Mouse (Mus musculus): Measurements from ENCODE around the gene Rap1b. TPM values are rescaled to one million over a fixed set of nuclear protein-coding genes. Genes with fewer than 3 reads are reported as not detected.
A peak's percentile ranks its signal among the peaks of the same experiment; 100 is the strongest.

The Rap1b gene
- total RNA-seq, 1 experiment from 2014 or later: 331 TPM

DNA sequence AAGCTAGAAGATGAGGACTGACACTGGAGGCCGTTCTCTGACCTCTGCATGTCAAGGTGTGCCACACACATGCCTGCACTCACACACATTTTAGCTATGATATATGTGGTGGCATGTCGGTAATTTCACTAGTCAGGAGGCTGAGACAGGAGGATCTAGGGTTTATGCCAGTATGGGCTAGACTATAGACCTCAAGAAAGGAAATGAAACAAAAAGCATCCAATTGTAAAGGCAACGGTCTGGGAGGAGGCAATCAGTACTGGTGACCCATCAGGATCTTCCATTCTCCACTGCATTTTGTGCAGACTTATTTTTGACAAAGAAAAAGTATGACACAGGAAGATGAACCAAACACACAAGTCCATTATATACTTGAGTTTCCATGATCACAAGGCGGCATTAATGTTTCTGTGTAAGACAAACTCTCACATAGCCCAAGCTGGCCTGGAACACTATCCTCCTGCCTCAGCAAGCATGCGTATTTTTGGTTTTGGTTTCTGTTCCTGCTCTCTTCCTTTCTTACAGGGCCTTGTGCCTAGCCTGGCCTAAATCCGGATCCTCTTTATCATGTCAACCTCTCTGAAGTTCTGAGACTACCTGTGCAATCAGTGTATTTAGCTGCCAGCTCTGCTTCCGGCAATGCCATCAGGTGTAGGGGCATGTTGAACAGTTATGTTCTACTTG is 16.2 kb downstream of the Rap1b start:
- ATAC-seq (ENCODE audit: extremely low read depth, insufficient number of reproducible peaks, low FRiP score, poor library complexity, severe bottlenecking): peak; percentile 59

DNA sequence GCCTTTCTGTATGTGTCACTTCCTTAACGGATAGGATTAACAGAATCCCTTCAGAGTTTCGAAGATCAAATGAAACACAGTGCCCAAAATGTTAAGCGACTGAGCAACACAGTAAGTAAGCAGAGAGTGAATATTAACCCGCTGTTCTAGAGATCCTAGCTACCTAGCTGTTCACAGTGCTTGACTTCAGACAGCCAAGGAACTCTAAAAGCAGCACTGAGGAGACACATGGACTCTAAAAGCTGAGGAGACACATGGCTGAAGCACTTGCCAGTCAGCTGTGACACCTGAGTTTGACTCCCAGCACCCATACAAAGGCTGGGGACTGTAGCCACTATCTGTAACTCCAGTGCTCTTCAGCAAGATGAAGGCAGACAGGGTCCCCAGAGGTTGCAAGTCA is 16.8 kb downstream of the Rap1b start:
- ATAC-seq (ENCODE audit: extremely low read depth, insufficient number of reproducible peaks, low FRiP score, poor library complexity, severe bottlenecking): no peak

DNA sequence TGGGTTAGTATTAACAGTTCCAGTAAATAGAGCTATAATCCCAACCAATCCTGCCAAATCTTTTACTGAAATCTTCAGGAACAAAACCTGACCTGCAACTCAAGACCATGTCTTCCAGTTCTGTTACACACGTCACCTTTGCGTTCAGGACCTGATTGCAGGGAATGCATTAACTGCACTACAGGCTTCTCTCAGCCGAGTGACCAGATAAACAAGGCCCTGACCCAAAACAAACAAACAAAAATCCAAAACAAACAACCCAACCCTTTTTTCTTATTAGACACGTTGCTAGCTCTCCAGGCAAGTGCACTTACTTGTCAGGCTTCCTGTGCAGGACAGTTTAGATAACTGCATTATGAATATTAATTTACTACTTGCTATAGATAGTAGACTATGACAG is 17.3 kb downstream of the Rap1b start:
- no peak for ATAC-seq (ENCODE audit: extremely low read depth, insufficient number of reproducible peaks, low FRiP score, poor library complexity, severe bottlenecking)

DNA sequence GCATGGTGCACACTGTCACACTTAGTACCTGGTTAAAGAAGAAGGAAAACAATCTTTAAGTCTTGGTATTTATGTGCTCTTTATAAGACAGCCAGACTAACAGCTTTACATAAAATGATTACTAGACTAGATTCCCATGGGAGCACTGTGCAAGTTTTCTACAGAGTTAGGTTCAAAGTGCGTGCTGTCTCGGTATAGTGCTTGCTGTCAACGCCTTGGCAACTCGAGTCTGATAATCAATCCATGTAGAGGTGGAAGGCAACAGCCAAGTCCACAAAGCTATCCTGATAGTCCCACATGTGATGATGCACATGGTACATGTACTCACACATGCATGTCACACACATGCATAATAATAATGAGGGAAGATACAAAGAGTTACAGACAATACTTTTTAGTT is 21.2 kb downstream of the Rap1b start:
- ATAC-seq (ENCODE audit: extremely low read depth, insufficient number of reproducible peaks, low FRiP score, poor library complexity, severe bottlenecking): no peak

DNA sequence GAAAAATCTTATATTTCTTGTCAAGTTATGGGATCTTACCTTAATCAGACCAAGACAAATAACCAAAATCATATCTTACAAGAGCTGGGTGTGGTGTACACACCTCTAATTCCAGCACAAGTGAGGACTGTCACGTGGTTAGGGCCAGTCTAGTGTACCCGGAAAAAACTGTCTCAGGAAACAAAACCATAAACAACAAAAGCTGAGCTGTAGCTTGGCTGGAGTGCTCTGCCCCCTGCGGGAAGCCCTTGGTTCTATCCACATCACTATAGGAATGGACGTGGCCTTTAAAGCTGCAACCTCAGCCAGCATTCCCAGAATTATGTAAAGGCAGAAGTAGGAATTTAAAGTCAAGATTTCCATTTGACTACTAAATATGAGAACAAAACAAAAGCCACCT is 21.7 kb downstream of the Rap1b start:
- no peak for ATAC-seq (ENCODE audit: extremely low read depth, insufficient number of reproducible peaks, low FRiP score, poor library complexity, severe bottlenecking)

GRCm38 (mm10) chr10:117823321-117823720 is 22.5 kb downstream of the Rap1b start:
- ATAC-seq (ENCODE audit: extremely low read depth, insufficient number of reproducible peaks, low FRiP score, poor library complexity, severe bottlenecking): no peak

GRCm38 (mm10) chr10:117818600-117818999 is 27.2 kb downstream of the Rap1b start:
- ATAC-seq (ENCODE audit: extremely low read depth, insufficient number of reproducible peaks, low FRiP score, poor library complexity, severe bottlenecking): peak; percentile 82

DNA sequence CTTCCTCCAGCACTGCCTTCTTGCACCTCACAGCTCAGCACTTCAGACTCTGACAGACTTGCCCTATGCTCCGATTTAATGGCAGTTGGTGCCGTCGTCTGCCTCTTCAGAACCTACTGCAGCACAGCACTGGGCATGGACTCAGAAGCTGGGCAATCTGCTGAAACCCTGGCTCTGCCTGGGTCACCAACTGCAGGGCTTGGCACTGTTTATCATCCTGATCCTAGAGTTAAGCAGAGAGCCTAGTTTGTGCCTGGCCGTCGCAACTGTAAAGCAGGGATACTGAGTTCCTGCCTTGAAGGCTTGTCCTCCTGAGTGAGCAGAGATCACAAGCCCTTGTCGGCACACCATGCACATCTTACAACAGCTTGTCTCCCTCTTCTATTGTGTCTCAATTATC is 29.1 kb downstream of the Rap1b start:
- ATAC-seq (ENCODE audit: extremely low read depth, insufficient number of reproducible peaks, low FRiP score, poor library complexity, severe bottlenecking): no peak

- no peak for ATAC-seq (ENCODE audit: extremely low read depth, insufficient number of reproducible peaks, low FRiP score, poor library complexity, severe bottlenecking)
Observed at GRCm38 (mm10) chr10:117812501-117812900, 33.3 kb downstream of the Rap1b start.

GRCm38 (mm10) chr10:117811555-117811954 is 34.3 kb downstream of the Rap1b start:
- ATAC-seq (ENCODE audit: extremely low read depth, insufficient number of reproducible peaks, low FRiP score, poor library complexity, severe bottlenecking): no peak

DNA sequence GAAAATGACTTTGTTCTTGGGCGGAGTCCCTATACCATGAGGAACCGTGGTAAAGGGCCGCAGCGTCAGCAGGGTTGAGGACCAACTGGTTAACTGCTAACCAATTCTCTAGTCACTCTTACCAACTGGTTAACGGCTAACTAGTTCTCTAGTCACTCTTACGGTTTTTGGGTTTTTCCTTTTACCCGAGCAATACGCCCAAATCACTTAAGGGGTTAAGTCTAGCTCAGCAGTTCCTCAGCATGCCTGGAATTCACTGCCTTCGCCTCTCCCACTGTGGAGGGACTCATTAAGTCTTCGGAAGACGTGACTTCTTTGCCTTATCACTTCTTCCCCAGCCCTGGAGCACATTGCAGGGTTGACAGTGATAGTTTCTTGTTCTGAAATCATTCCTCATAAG is 35.3 kb downstream of the Rap1b start:
- no peak for ATAC-seq (ENCODE audit: extremely low read depth, insufficient number of reproducible peaks, low FRiP score, poor library complexity, severe bottlenecking)

DNA sequence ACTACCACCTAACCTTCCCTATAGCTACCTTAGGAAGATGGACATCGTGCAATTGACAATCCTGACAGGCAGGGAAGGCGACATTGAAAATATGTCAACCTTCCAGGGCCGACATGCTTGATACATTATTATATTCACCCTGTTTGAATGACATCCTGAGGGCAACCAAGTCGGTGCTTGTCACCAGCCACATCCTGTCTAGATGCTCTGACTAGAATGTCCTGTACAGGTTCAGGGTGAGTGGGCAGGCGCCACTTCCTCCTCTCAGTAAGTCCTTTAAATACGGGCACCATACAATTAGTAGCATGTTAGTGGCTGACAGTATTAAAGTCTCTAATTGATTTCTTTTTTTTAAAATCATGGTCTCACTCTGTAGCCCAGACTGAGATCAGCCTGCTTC is 37.8 kb downstream of the Rap1b start:
- ATAC-seq (ENCODE audit: extremely low read depth, insufficient number of reproducible peaks, low FRiP score, poor library complexity, severe bottlenecking): peak; percentile 81

GRCm38 (mm10) chr10:117805919-117806318 is 39.9 kb downstream of the Rap1b start:
- ATAC-seq (ENCODE audit: extremely low read depth, insufficient number of reproducible peaks, low FRiP score, poor library complexity, severe bottlenecking): no peak

GRCm38 (mm10) chr10:117803870-117804850 is 41.7 kb downstream of the Rap1b start:
- no peak for ATAC-seq (ENCODE audit: extremely low read depth, insufficient number of reproducible peaks, low FRiP score, poor library complexity, severe bottlenecking)

GRCm38 (mm10) chr10:117801886-117802285 is 43.9 kb downstream of the Rap1b start:
- ATAC-seq (ENCODE audit: extremely low read depth, insufficient number of reproducible peaks, low FRiP score, poor library complexity, severe bottlenecking): no peak

DNA sequence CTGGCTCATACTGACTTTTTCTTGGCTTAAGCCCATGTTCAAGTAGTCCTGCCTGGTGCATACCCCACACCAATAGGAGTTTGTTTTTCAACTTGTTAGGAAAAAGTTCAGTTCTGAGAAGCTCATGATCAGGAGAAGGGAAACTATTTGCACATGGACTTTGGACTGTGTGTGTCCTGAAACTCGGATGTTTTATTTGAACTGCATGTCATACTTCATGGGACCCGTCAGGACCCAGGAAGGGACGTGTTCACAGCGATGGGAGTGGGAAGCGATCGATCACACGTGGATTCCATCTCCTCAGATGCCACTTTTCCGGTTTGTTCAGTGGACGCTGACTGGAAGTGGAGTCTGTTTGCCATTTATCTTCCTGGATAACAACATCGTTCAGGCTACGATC is 46.0 kb downstream of the Rap1b start:
- no peak for ATAC-seq (ENCODE audit: extremely low read depth, insufficient number of reproducible peaks, low FRiP score, poor library complexity, severe bottlenecking)

GRCm38 (mm10) chr10:117798436-117799035 is 47.3 kb downstream of the Rap1b start:
- no peak for ATAC-seq (ENCODE audit: extremely low read depth, insufficient number of reproducible peaks, low FRiP score, poor library complexity, severe bottlenecking)

DNA sequence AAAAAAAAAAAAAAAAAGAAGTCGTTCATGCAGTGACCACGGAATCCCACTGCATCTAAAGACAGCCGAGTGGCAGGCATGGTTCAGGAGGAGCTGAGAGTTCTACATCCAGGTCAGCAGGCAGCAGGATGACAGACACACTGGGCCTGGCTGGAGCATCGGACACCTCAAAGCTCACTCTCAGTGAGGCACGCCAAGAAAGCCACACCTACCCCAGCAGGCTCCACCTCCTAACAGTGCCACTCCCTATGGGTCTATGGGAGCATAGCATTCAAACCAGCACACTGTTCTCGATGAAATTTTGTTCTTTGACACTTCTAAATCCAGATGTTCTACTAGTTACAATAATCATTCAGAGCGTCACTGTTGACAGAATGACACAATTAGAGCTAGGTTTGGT is 48.2 kb downstream of the Rap1b start:
- ATAC-seq (ENCODE audit: extremely low read depth, insufficient number of reproducible peaks, low FRiP score, poor library complexity, severe bottlenecking): no peak

GRCm38 (mm10) chr10:117797106-117797505 is 48.7 kb downstream of the Rap1b start:
- ATAC-seq (ENCODE audit: extremely low read depth, insufficient number of reproducible peaks, low FRiP score, poor library complexity, severe bottlenecking): no peak

DNA sequence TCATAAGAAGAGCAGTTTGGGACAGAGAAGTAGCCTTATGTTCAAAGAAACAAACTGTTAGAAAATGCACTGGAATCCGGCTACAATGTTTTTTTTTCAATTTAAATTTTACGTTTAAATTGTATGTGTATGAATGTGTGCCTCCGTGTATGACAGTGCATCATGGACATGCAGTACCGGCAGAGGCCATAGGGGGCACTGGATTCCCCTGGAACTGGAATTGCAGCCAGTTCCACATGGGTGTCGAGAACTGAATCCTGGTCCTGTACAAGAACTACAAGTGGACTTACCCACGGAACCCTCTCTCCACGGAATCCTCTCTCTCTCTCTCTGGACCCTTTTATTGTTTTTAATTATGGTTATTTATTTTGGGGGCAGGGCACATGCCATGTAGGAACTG is 49.7 kb downstream of the Rap1b start:
- no peak for ATAC-seq (ENCODE audit: extremely low read depth, insufficient number of reproducible peaks, low FRiP score, poor library complexity, severe bottlenecking)
